In genomic region chr11:42418996-42419782, GRCm38 (mm10) we compare ENCODE assay signal across 9 mouse cellular contexts. TPM values are rescaled to one million over a fixed set of nuclear protein-coding genes. Genes with fewer than 3 reads are reported as not detected.
DNase-seq lines count a peak whose midpoint lies in the region; ATAC-seq lines count a peak whose summit lies in the region.
"Had no signal": no experiment of that assay in that cellular context is flagged by ENCODE, and none has a peak within 500 bp of the region (broad histone marks: within the 10 kb centered on the region; RNA-seq: fewer than 3 reads in every experiment).

TSS of gene Gabrb2 (plus strand) at chr11:42419757.

- no peaks in the 10 kb centered on the region for H3K9me3 ChIP-seq in heart, embryonic 14.5 days (ENCODE audit: control insufficient read depth, low read length)
- H3K9me3 ChIP-seq in forebrain, embryonic 11.5 days (ENCODE audit: control insufficient read depth, low read length) = no peaks in the 10 kb centered on the region
- no peaks in the 10 kb centered on the region for H3K9me3 ChIP-seq in limb, embryonic 10.5 days (replicated peaks)

- intact Hi-C loops in heart, postnatal 36 days (cut with DNase I) = no loop called here

- H3K9ac ChIP-seq in heart, embryonic 14.5 days (ENCODE audit: low read length) = peak within 1 kb of the TSS; percentile 69
- peak within 1 kb of the TSS; percentile 66 for H3K9ac ChIP-seq in forebrain, embryonic 11.5 days (ENCODE audit: low read length)

- H3K27ac ChIP-seq in heart, embryonic 14.5 days (replicated peaks in 1 of 2; ENCODE audit: control insufficient read depth in 1 of 2, insufficient read depth in 1 of 2, low read depth in 2 of 2, low read length in 2 of 2) = peak within 1 kb of the TSS in 1 of 2 experiments; percentile 30; a peak in 2 of 4 replicates
- H3K27ac ChIP-seq in forebrain, embryonic 11.5 days (ENCODE audit: low read depth, low read length) = no peak within 1 kb of the TSS
- peak within 1 kb of the TSS; percentile 14; the same call in 1 of the 2 replicates for H3K27ac ChIP-seq in limb, embryonic 10.5 days

- H3K27me3 ChIP-seq in heart, embryonic 14.5 days (ENCODE audit: control insufficient read depth, insufficient read depth, low read length) = no peaks in the 10 kb centered on the region
- no peaks in the 10 kb centered on the region for H3K27me3 ChIP-seq in forebrain, embryonic 11.5 days (ENCODE audit: control insufficient read depth, insufficient read depth, low read length)
- peaks cover 31% of the 10 kb centered on the region for H3K27me3 ChIP-seq in limb, embryonic 10.5 days (ENCODE audit: low read depth, poor library complexity, severe bottlenecking)

- WGBS in heart, embryonic 14.5 days = 31% methylated on average over 17 of the region's 20 CpGs
- WGBS in forebrain, embryonic 11.5 days = 29% methylated on average over 18 of the region's 20 CpGs
- WGBS in limb, embryonic 10.5 days = 27% methylated on average over 20 of the region's 20 CpGs

- H3K4me3 ChIP-seq in heart, embryonic 14.5 days (ENCODE audit: control insufficient read depth in 1 of 2, insufficient read depth in 1 of 2, low read depth in 1 of 2, low read length in 2 of 2) = peak within 1 kb of the TSS; percentile 62 to 76
- peak within 1 kb of the TSS; percentile 42 for H3K4me3 ChIP-seq in forebrain, embryonic 11.5 days (ENCODE audit: low read depth, low read length)
- H3K4me3 ChIP-seq in limb, embryonic 10.5 days = peak within 1 kb of the TSS; percentile 59

- ATAC-seq in heart, embryonic 14.5 days (ENCODE audit: insufficient number of reproducible peaks, insufficient read depth, low FRiP score, low read depth) = no peak
- no peak for ATAC-seq in forebrain, embryonic 11.5 days (replicated peaks; ENCODE audit: low FRiP score)

- no peak for DNase-seq in heart, postnatal 36 days
- peak; percentile 2 for DNase-seq in ZHBTc4 (ENCODE audit: low read depth, low spot score)
- DNase-seq in forebrain, embryonic 11.5 days (ENCODE audit: low spot score) = no peak
- peak; percentile 29 for DNase-seq in limb, embryonic 10.5 days (ENCODE audit: low spot score)
- peak; percentile 21 for DNase-seq in retina, postnatal 1 day
- DNase-seq in gastrocnemius, postnatal 4 days (ENCODE audit: low spot score in 2 of 2) = no peak
- DNase-seq in spleen, postnatal 10 days (ENCODE audit: low spot score in 2 of 2) = no peak

- H3K4me2 ChIP-seq in heart, embryonic 14.5 days (ENCODE audit: low read length) = peak within 1 kb of the TSS; percentile 88
- H3K4me2 ChIP-seq in forebrain, embryonic 11.5 days (ENCODE audit: low read depth, low read length, severe bottlenecking) = peak within 1 kb of the TSS; percentile 84

- no peaks in the 10 kb centered on the region for H3K4me1 ChIP-seq in heart, embryonic 14.5 days (ENCODE audit: control insufficient read depth in 2 of 2, insufficient read depth in 2 of 2, low read length in 2 of 2)
- no peaks in the 10 kb centered on the region for H3K4me1 ChIP-seq in forebrain, embryonic 11.5 days (replicated peaks; ENCODE audit: control insufficient read depth, insufficient read depth, low read length)
- peaks cover 9% of the 10 kb centered on the region for H3K4me1 ChIP-seq in limb, embryonic 10.5 days

- no peaks in the 10 kb centered on the region for H3K36me3 ChIP-seq in heart, embryonic 14.5 days (ENCODE audit: control insufficient read depth, insufficient read depth, low read length)
- H3K36me3 ChIP-seq in forebrain, embryonic 11.5 days (ENCODE audit: control insufficient read depth, insufficient read depth, low read length) = no peaks in the 10 kb centered on the region
- H3K36me3 ChIP-seq in limb, embryonic 10.5 days = no peaks in the 10 kb centered on the region

RNA-seq across cellular contexts. Expression of gene Gabrb2, which starts in this region (rescaled TPM):
- polyA plus RNA-seq in heart, embryonic 14.5 days (2014; fragmentation: Nextera tagmentation; extraction: Ambion mirVana) = 1.3 and 1.9 TPM in 2 replicates
- 1 to 10 TPM in 1 of 2 experiments, under 1 TPM in 1; 0.61 to 2.2 TPM for total RNA-seq in heart, postnatal 36 days (2021)
- 5.6 and 6.7 TPM in 2 replicates for polyA plus RNA-seq in forebrain, embryonic 11.5 days (2014; fragmentation: Nextera tagmentation; extraction: Ambion mirVana)
- 0.31 and 0.45 TPM in 2 replicates for polyA plus RNA-seq in limb, embryonic 10.5 days (2016; fragmentation: Nextera tagmentation; extraction: Ambion mirVana)
- total RNA-seq in gastrocnemius, postnatal 4 days (2021) = 1 to 10 TPM; 1.7 to 2.7 TPM
- polyA plus RNA-seq: large intestine, adult 2 months had no signal

Comparison
In these comparisons a context has a peak if more than half of its experiments do, and no peak if none do; other contexts are left out.
1. Peak in DNase-seq, H3K4me3 ChIP-seq and H3K27ac ChIP-seq in limb, embryonic 10.5 days; RNA of the gene not detected or under 1 TPM.
2. DNase-seq: peak in ZHBTc4 (single experiment) and retina, postnatal 1 day (single experiment); none in heart, postnatal 36 days (0 of 2), forebrain, embryonic 11.5 days (single experiment), gastrocnemius, postnatal 4 days (0 of 2) and spleen, postnatal 10 days (0 of 2).
3. Peak in every context shown above with its lines, with median percentiles within 50 percentile points of each other: H3K4me3 ChIP-seq.